Mouse (Mus musculus) hindbrain, embryonic 14.5 days (tissue): ENCODE results near the gene Ppp3ca. TPM values are rescaled to one million over a fixed set of nuclear protein-coding genes. Genes with fewer than 3 reads are reported as not detected.

Experiments
- ATAC-seq: fragments of 200-750 bp; cut with Nextera tagmentation; 2 replicates; pipeline ENCODE4 v1.8.0; 2017; ENCODE audit warnings: moderate number of reproducible peaks, mild to moderate bottlenecking, moderate TSS enrichment, moderate library complexity; ENCODE audit not compliant: low FRiP score
- DNase-seq: peaks from one replicate; pipeline ENCODE4 v3.0.0-alpha.2; 2015; ENCODE audit warnings: low spot score
- H3K27ac ChIP-seq: fragments of 300-500 bp; sonication (generic); 2 replicates; pipeline ENCODE4 v1.5.1; 2014; ENCODE audit warnings: mild to moderate bottlenecking, moderate library complexity
- H3K27me3 ChIP-seq: fragments of 300-500 bp; sonication (generic); 2 replicates; pipeline ENCODE4 v1.6.1; 2014; ENCODE audit warnings: mild to moderate bottlenecking, low read length, mixed read lengths; ENCODE audit not compliant: control insufficient read depth, insufficient read depth
- H3K36me3 ChIP-seq: fragments of 300-500 bp; sonication (generic); replicated peaks from 2 replicates; pipeline ENCODE4 v1.6.1; 2014; ENCODE audit not compliant: control insufficient read depth, insufficient read depth
- H3K4me1 ChIP-seq: fragments of 300-500 bp; sonication (generic); replicated peaks from 2 replicates; pipeline ENCODE4 v1.6.1; 2014; ENCODE audit warnings: antibody characterized with exemption, low read length, mixed read lengths; ENCODE audit not compliant: control insufficient read depth, insufficient read depth
- H3K4me2 ChIP-seq: fragments of 300-500 bp; sonication (generic); replicated peaks from 2 replicates; pipeline ENCODE4 v1.6.1; 2014; ENCODE audit warnings: mild to moderate bottlenecking, moderate library complexity
- H3K4me3 ChIP-seq: fragments of 300-500 bp; sonication (generic); replicated peaks from 2 replicates; pipeline ENCODE4 v1.5.1; 2014; ENCODE audit warnings: mild to moderate bottlenecking, low read length
- H3K9ac ChIP-seq: fragments of 300-500 bp; sonication (generic); 2 replicates; pipeline ENCODE4 v1.6.1; 2014
- H3K9me3 ChIP-seq: fragments of 300-500 bp; sonication (generic); 2 replicates; pipeline ENCODE4 v1.6.1; 2016; ENCODE audit warnings: low read length; ENCODE audit not compliant: control insufficient read depth
- WGBS: fragments of 180-500 bp; shearing (Covaris S2); extraction: QIAGEN DNeasy Blood & Tissue Kit; methylation state at CpG from one replicate; pipeline ENCODE4 v1.1.7; 2014; 5-methylcytosine and 5-hydroxymethylcytosine counted together
- microRNA-seq: library from miRNA; unstranded; fragments of <30 nt; microRNA quantifications from one replicate; pipeline ENCODE4, GENCODE M21; 2016
- polyA plus RNA-seq: library from polyadenylated mRNA; unstranded; fragments of >200 nt; fragmentation: Nextera tagmentation; extraction: Ambion mirVana; gene quantifications from 2 replicates; pipeline ENCODE4 v1.2.1, GENCODE M21; 2014

Gene Ppp3ca
- polyA plus RNA-seq, 1 experiment from 2014 or later = 181 TPM

DNA sequence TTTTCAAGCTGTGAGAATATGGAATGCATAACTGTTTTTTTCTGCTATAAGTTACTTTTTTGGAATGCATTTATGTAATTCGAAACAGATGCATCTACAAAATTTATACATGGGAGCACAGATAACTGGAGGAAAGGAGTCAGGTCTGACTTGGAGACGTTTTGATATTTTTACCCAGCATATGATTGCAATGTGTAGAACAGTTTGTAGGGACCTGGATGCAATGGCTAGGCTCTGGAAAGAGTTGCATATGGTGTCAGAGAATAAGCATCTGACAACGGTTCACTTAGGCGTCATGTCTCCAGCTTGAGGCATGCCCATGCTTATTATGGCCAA is 311.6 kb downstream of the Ppp3ca start:
- H3K4me3 ChIP-seq = no peak overlapping the region
- no peak overlapping the region for H3K4me2 ChIP-seq
- no peak for DNase-seq
- no peak for ATAC-seq
- 0 out of 2 replicates have a peak, but pooled peaks cover 3% of the 10 kb centered on the region for H3K9me3 ChIP-seq
- WGBS = 90% methylated on average over 4 of the region's 4 CpGs
- H3K9ac ChIP-seq = no peak overlapping the region
- H3K4me1 ChIP-seq = no peaks in the 10 kb centered on the region
- H3K36me3 ChIP-seq = no peaks in the 10 kb centered on the region
- no peak overlapping the region for H3K27ac ChIP-seq
- no peaks in the 10 kb centered on the region for H3K27me3 ChIP-seq

DNA sequence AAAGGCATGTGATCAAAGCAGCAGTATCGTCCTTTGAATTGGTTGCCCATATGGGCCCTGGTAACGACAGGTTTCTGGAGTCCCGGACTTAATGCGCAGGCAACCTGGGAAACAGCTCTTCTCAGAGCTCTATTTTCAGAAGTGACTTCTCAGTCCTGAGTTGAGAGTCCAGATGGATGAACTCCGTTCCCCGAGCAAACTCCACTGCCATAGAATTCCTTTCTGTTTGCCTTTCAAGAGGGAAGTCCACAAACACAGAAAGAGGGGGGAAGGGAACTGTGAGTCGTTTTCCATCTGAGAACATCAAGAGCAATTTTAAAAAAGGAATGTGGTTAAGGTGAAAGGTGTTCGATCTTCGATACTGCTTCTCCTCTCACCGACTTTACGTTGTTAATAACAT is 312.1 kb downstream of the Ppp3ca start:
- Histone ChIP-seq H3K4me2 (no peak overlapping the region), H3K27me3 (no peaks in the 10 kb centered on the region), H3K4me3 (no peak overlapping the region), H3K4me1 (no peaks in the 10 kb centered on the region), H3K36me3 (no peaks in the 10 kb centered on the region), H3K9me3 (0 out of 2 replicates have a peak, but pooled peaks cover 3% of the 10 kb centered on the region), H3K9ac (no peak overlapping the region), H3K27ac (no peak overlapping the region)
- ATAC-seq (no peak), DNase-seq (no peak)
- WGBS = 93% methylated on average over 11 of the region's 11 CpGs

GRCm38 (mm10) chr3:136986096-136986881 is 316.4 kb downstream of the Ppp3ca start:
- 0 out of 2 replicates have a peak, but pooled peaks cover 3% of the 10 kb centered on the region for H3K9me3 ChIP-seq
- no peaks in the 10 kb centered on the region for H3K36me3 ChIP-seq
- no peaks in the 10 kb centered on the region for H3K4me1 ChIP-seq
- no peak overlapping the region for H3K9ac ChIP-seq
- no peak for ATAC-seq
- H3K4me2 ChIP-seq = no peak overlapping the region
- DNase-seq = no peak
- WGBS = 27% methylated on average over 3 of the region's 3 CpGs
- no peak overlapping the region for H3K27ac ChIP-seq
- H3K4me3 ChIP-seq = no peak overlapping the region
- no peaks in the 10 kb centered on the region for H3K27me3 ChIP-seq

Small RNAs within 50 kb of the gene (microRNA-seq; reads per million reads assigned to microRNA genes)
- gene Gm44327 = not detected
